Mouse (Mus musculus): ENCODE results near the gene Rragc. TPM values are rescaled to one million over a fixed set of nuclear protein-coding genes. Genes with fewer than 3 reads are reported as not detected.

Gene Rragc
- polyA plus RNA-seq, 1 experiment from 2014 or later = 46.3 TPM

- H3K4me1 ChIP-seq (replicated peaks) = peaks cover 17% of the 10 kb centered on the region
- H3K4me2 ChIP-seq = peak overlapping the region; percentile 46; the same call in 1 of the 2 replicates
- H3K4me3 ChIP-seq = no peak overlapping the region
- H3K27me3 ChIP-seq = peaks cover 54% of the 10 kb centered on the region
- no peaks in the 10 kb centered on the region for H3K9me3 ChIP-seq
- no peak; the same call in 1 of the 2 replicates for ATAC-seq (ENCODE audit: low FRiP score)
- H3K27ac ChIP-seq = no peak overlapping the region
- H3K36me3 ChIP-seq = no peaks in the 10 kb centered on the region
- no peak overlapping the region for H3K9ac ChIP-seq
- WGBS = 54% methylated on average over 4 of the region's 4 CpGs
These were observed 40.2 kb downstream of the Rragc start for GRCm38 (mm10) chr4:123957492-123957808.

- Histone ChIP-seq H3K4me3 (no peak overlapping the region), H3K4me2 (no peak overlapping the region), H3K9ac (no peak overlapping the region), H3K27me3 (peaks cover 52% of the 10 kb centered on the region), H3K9me3 (no peaks in the 10 kb centered on the region), H3K27ac (no peak overlapping the region), H3K4me1 (replicated peaks) (peaks cover 17% of the 10 kb centered on the region), H3K36me3 (no peaks in the 10 kb centered on the region)
- no peak for ATAC-seq (ENCODE audit: low FRiP score)
- 71% methylated on average over 4 of the region's 4 CpGs for WGBS
These were observed 40.6 kb downstream of the Rragc start for GRCm38 (mm10) chr4:123957891-123958290.

- H3K9ac ChIP-seq = no peak overlapping the region
- H3K36me3 ChIP-seq = no peaks in the 10 kb centered on the region
- H3K4me1 ChIP-seq (replicated peaks) = peaks cover 17% of the 10 kb centered on the region
- H3K27me3 ChIP-seq = peaks cover 55% of the 10 kb centered on the region
- no peak overlapping the region for H3K4me3 ChIP-seq
- H3K4me2 ChIP-seq = no peak overlapping the region
- ATAC-seq (ENCODE audit: low FRiP score) = no peak
- WGBS = 77% methylated on average over 4 of the region's 4 CpGs
- no peaks in the 10 kb centered on the region for H3K9me3 ChIP-seq
- no peak overlapping the region for H3K27ac ChIP-seq
These were observed 43.7 kb downstream of the Rragc start for GRCm38 (mm10) chr4:123960955-123961354.

- 69% methylated on average over 9 of the region's 9 CpGs for WGBS
- Histone ChIP-seq H3K4me3 (no peak overlapping the region), H3K9ac (no peak overlapping the region), H3K36me3 (no peaks in the 10 kb centered on the region), H3K9me3 (no peaks in the 10 kb centered on the region), H3K27ac (no peak overlapping the region), H3K27me3 (peaks cover 41% of the 10 kb centered on the region), H3K4me2 (no peak overlapping the region), H3K4me1 (replicated peaks) (0 out of 2 replicates have a peak, but pooled peaks cover 5% of the 10 kb centered on the region)
- no peak for ATAC-seq (ENCODE audit: low FRiP score)
These were observed 45.5 kb downstream of the Rragc start for GRCm38 (mm10) chr4:123962721-123963120.

DNA sequence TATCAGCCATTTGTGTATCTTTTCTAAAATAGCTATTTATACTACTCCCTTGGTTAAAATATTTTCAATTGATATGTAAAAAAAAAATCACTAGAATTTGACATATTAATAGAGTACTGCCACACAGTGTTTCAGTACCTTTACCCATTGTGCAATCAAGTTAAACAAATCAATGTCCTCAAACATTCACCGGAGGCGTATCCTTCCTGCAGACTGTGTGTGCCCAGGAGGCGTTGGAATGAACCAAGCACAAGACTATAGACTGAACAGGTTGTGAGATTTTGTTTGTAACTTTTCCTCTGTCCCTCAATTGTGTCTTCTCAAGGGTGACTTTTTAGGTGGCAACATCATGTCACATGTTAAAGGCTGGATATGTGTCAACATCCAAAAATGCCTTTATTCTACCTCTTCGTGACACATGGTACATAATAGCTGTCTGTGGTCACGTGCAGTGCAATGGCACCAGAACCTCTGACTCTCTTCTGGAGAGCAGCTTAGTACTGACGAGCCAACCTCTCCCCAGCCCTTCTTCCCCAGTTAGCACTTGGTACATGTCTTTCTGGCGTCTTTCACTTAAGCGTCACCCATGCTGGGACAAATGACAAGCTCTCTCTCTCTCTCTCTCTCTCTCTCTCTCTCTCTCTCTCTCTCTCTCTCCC lies 51.5 kb downstream of the Rragc start:
- Histone ChIP-seq H3K9me3 (no peaks in the 10 kb centered on the region), H3K9ac (no peak overlapping the region), H3K36me3 (no peaks in the 10 kb centered on the region), H3K4me2 (no peak overlapping the region), H3K4me1 (replicated peaks) (peaks cover 17% of the 10 kb centered on the region), H3K27ac (no peak overlapping the region), H3K4me3 (no peak overlapping the region), H3K27me3 (peaks cover 24% of the 10 kb centered on the region; the same call in 1 of the 2 replicates)
- 82% methylated on average over 8 of the region's 8 CpGs for WGBS
- no peak for ATAC-seq (ENCODE audit: low FRiP score)

- WGBS = 76% methylated on average over 7 of the region's 7 CpGs
- ATAC-seq (ENCODE audit: low FRiP score) = no peak
- no peak overlapping the region for H3K27ac ChIP-seq
- no peak overlapping the region for H3K4me3 ChIP-seq
- no peak overlapping the region for H3K4me2 ChIP-seq
- no peak overlapping the region for H3K9ac ChIP-seq
- H3K27me3 ChIP-seq = peaks cover 24% of the 10 kb centered on the region; the same call in 1 of the 2 replicates
- peaks cover 17% of the 10 kb centered on the region for H3K4me1 ChIP-seq (replicated peaks)
- no peaks in the 10 kb centered on the region for H3K9me3 ChIP-seq
- H3K36me3 ChIP-seq = no peaks in the 10 kb centered on the region
These were observed 52.2 kb downstream of the Rragc start for GRCm38 (mm10) chr4:123969458-123969857.

GRCm38 (mm10) chr4:123971059-123971458 lies 53.8 kb downstream of the Rragc start:
- no peak overlapping the region for H3K4me2 ChIP-seq
- H3K4me1 ChIP-seq (replicated peaks) = peaks cover 17% of the 10 kb centered on the region
- H3K9ac ChIP-seq = no peak overlapping the region
- H3K4me3 ChIP-seq = no peak overlapping the region
- H3K27ac ChIP-seq = no peak overlapping the region
- H3K9me3 ChIP-seq = no peaks in the 10 kb centered on the region
- H3K36me3 ChIP-seq = no peaks in the 10 kb centered on the region
- 91% methylated on average over 4 of the region's 4 CpGs for WGBS
- H3K27me3 ChIP-seq = peaks cover 10% of the 10 kb centered on the region; the same call in 1 of the 2 replicates
- no peak for ATAC-seq (ENCODE audit: low FRiP score)

DNA sequence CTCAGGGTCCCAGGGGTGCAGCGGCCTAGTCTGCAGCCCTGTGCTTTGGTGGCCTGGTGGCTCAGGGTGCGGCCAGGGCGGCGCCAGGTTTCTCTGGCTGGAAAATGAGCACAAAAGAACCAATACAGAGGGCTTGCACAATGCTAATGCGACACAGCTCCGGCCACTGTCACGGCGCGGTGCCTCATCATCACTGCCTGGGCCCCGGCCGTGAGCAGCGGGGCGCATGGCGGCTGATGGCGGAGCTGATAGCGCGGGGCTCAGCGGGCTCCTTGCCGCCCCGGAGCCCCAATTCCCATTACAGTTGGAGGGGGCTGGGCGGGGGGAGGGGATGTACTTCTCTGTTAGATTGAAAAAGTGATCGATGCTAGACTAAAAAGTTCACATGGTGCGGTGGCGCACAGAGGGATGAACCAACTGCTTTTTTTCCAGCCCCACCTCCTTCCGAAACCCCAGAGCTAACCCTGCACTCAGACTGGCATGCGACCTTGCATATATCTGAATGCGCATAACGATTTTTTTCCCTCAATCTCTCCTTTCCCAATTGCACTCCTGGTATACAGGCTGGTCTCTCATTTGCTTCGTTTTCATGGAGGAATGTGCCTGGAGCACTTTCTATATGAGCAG lies 55.3 kb downstream of the Rragc start:
- ATAC-seq (ENCODE audit: low FRiP score) = peak; percentile 68; the same call in 1 of the 2 replicates
- H3K4me1 ChIP-seq (replicated peaks) = peaks cover 20% of the 10 kb centered on the region
- peak overlapping the region; percentile 34 for H3K4me3 ChIP-seq
- H3K36me3 ChIP-seq = no peaks in the 10 kb centered on the region
- H3K4me2 ChIP-seq = peak overlapping the region; percentile 58
- peak overlapping the region; percentile 66 for H3K9ac ChIP-seq
- H3K9me3 ChIP-seq = no peaks in the 10 kb centered on the region
- peak overlapping the region; percentile 55; the same call in 1 of the 2 replicates for H3K27ac ChIP-seq
- H3K27me3 ChIP-seq = peaks cover 10% of the 10 kb centered on the region; the same call in 1 of the 2 replicates
- WGBS = 7% methylated on average over 29 of the region's 29 CpGs

- Histone ChIP-seq H3K27ac (no peak overlapping the region), H3K36me3 (no peaks in the 10 kb centered on the region), H3K4me1 (replicated peaks) (peaks cover 9% of the 10 kb centered on the region), H3K4me3 (no peak overlapping the region), H3K27me3 (0 out of 2 replicates have a peak, but pooled peaks cover 6% of the 10 kb centered on the region), H3K9ac (no peak overlapping the region), H3K9me3 (no peaks in the 10 kb centered on the region), H3K4me2 (no peak overlapping the region)
- 23% methylated on average over 5 of the region's 5 CpGs for WGBS
- ATAC-seq (ENCODE audit: low FRiP score) = no peak
These were observed 64.9 kb downstream of the Rragc start for GRCm38 (mm10) chr4:123982105-123982504.

Other genes starting within 250 kb of the Rragc start
- 67.3 and 69.5 TPM in 2 replicates for gene Macf1, start 233.1 kb upstream of the Rragc start, polyA plus RNA-seq (2015; fragmentation: Nextera tagmentation; extraction: Ambion mirVana)
- 438 and 450 TPM in 2 replicates for gene Ndufs5, start 199.2 kb upstream of the Rragc start, polyA plus RNA-seq (2015; fragmentation: Nextera tagmentation; extraction: Ambion mirVana)
- 85.9 and 88.5 TPM in 2 replicates for gene Akirin1, start 167.1 kb upstream of the Rragc start, polyA plus RNA-seq (2015; fragmentation: Nextera tagmentation; extraction: Ambion mirVana)
- 0.60 and 1.2 TPM in 2 replicates for gene Rhbdl2, start 129.6 kb upstream of the Rragc start, polyA plus RNA-seq (2015; fragmentation: Nextera tagmentation; extraction: Ambion mirVana)
- 0.12 and 0.19 TPM in 2 replicates for gene 4933427I04Rik, start 57.8 kb upstream of the Rragc start, polyA plus RNA-seq (2015; fragmentation: Nextera tagmentation; extraction: Ambion mirVana)
- 31.5 and 46.3 TPM in 2 replicates for gene Mycbp, start 12.6 kb upstream of the Rragc start, polyA plus RNA-seq (2015; fragmentation: Nextera tagmentation; extraction: Ambion mirVana)
- gene 4930535I16Rik, start 576 bp downstream of the Rragc start, polyA plus RNA-seq (2015; fragmentation: Nextera tagmentation; extraction: Ambion mirVana) = not detected in 2 replicates